Mouse (Mus musculus): Measurements from ENCODE around the gene Mmp24. TPM values are rescaled to one million over a fixed set of nuclear protein-coding genes. Genes with fewer than 3 reads are reported as not detected.

Mmp24 gene
- polyA plus RNA-seq, 1 experiment from 2014 or later, result 0.07 TPM

DNA sequence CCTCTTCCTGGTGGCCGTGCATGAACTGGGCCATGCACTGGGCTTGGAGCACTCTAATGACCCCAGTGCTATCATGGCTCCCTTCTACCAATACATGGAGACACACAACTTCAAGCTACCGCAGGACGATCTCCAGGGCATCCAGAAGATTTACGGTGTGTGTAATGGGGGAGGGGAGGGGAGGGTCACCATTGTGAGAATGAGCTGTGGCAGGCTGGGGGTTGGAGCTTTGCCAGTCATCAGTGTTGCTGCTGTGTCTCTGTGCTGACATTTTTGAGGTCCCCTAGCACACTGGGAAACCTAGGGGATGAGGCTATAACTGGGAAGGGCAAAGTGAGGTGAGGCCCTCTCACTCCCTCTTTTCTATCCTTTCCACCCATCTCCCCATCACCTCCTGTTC is 32.3 kb downstream of the Mmp24 start:
- ATAC-seq (ENCODE audit: low FRiP score, low TSS enrichment), result no peak
- Histone ChIP-seq H3K9ac (replicated peaks; ENCODE audit: low read length) (no peak overlapping the region), H3K27me3 (ENCODE audit: insufficient read depth, low read length) (no peaks in the 10 kb centered on the region), H3K9me3 (ENCODE audit: low read length) (peaks cover 3% of the 10 kb centered on the region; the same call in 1 of the 2 replicates), H3K4me1 (ENCODE audit: insufficient read depth, low read length) (no peaks in the 10 kb centered on the region), H3K4me2 (replicated peaks; ENCODE audit: low read depth, low read length) (no peak overlapping the region), H3K27ac (ENCODE audit: low read length) (no peak overlapping the region), H3K4me3 (ENCODE audit: low read length) (no peak overlapping the region), H3K36me3 (ENCODE audit: insufficient read depth, low read length) (no peaks in the 10 kb centered on the region)
- WGBS, result 38% methylated on average over 4 of the region's 4 CpGs

DNA sequence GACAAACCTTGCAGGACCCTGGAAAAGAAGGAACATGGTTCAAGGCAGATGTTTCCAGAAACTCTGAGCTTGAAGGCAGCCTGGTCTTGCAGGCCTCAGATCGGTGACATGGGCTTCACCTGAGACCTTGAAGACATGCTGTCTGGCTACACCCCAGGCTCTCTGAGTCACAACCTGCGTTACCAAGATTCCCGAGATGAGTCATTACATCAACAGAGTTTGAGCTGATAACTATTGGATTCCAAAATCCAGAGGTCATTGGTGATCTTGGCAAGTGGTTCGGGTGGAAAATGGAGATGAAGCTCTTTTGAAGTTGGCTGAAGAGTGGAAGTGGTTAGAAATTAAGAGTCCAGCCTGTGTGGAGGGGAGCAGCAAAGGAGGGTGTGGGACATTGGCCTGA is 34.5 kb downstream of the Mmp24 start:
- H3K4me3 ChIP-seq (ENCODE audit: low read length), result no peak overlapping the region
- ATAC-seq (ENCODE audit: low FRiP score, low TSS enrichment), result no peak
- no peaks in the 10 kb centered on the region for H3K9me3 ChIP-seq (ENCODE audit: low read length)
- no peaks in the 10 kb centered on the region for H3K4me1 ChIP-seq (ENCODE audit: insufficient read depth, low read length)
- H3K27ac ChIP-seq (ENCODE audit: low read length), result no peak overlapping the region
- 91% methylated on average over 4 of the region's 4 CpGs for WGBS
- H3K27me3 ChIP-seq (ENCODE audit: insufficient read depth, low read length), result no peaks in the 10 kb centered on the region
- H3K36me3 ChIP-seq (ENCODE audit: insufficient read depth, low read length), result no peaks in the 10 kb centered on the region
- H3K4me2 ChIP-seq (replicated peaks; ENCODE audit: low read depth, low read length), result no peak overlapping the region
- H3K9ac ChIP-seq (replicated peaks; ENCODE audit: low read length), result no peak overlapping the region

DNA sequence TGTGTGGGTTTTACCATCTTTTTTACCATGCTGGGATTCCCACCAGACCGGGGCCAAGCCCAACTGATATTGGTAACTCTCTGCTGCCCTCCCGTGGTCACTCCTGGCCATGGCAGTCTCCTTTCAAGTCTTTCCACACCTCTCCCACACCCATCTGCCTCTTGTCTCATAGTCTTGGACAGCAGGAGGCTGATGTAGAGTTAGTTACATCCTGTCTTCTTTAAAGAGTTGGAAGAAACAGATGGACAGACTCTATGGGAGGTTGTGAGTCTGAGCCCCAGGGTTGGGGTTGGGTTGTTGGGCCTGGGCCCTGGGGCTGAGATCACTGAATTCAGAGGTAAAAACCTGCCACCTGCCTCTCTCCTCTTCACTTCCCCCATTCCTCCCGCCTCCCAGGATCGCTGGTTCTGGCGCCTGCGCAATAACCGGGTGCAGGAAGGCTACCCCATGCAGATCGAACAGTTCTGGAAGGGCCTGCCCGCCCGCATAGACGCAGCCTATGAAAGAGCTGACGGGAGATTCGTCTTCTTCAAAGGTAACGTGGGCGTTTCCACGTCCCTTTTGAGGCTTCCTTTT is 36.8 kb downstream of the Mmp24 start:
- Histone ChIP-seq H3K27ac (ENCODE audit: low read length) (no peak overlapping the region), H3K4me2 (replicated peaks; ENCODE audit: low read depth, low read length) (no peak overlapping the region), H3K27me3 (ENCODE audit: insufficient read depth, low read length) (no peaks in the 10 kb centered on the region), H3K4me3 (ENCODE audit: low read length) (no peak overlapping the region), H3K9me3 (ENCODE audit: low read length) (no peaks in the 10 kb centered on the region), H3K9ac (replicated peaks; ENCODE audit: low read length) (no peak overlapping the region), H3K36me3 (ENCODE audit: insufficient read depth, low read length) (no peaks in the 10 kb centered on the region), H3K4me1 (ENCODE audit: insufficient read depth, low read length) (no peaks in the 10 kb centered on the region)
- no peak for ATAC-seq (ENCODE audit: low FRiP score, low TSS enrichment)
- 37% methylated on average over 16 of the region's 16 CpGs for WGBS

DNA sequence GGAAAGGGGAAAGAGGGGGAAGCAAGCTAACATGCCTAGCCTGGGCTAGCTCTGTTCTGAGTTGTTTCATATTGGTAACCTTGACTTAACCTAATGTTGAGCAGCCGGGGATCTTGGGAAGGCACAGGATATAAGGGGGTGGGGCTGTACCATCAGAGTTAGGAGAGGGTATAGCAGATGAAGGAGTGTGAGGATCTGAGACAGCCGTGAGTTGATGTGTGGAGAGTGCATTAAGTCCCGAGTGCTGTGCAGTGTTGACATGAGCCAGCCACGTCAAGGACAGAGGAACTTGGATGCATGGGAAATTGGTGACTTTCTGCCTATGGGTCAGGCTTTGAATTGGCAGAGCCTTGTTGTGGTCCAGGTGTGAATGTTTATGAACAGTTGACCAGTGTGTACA is 37.5 kb downstream of the Mmp24 start:
- ATAC-seq (ENCODE audit: low FRiP score, low TSS enrichment), result no peak
- no peaks in the 10 kb centered on the region for H3K36me3 ChIP-seq (ENCODE audit: insufficient read depth, low read length)
- H3K4me2 ChIP-seq (replicated peaks; ENCODE audit: low read depth, low read length), result no peak overlapping the region
- H3K4me1 ChIP-seq (ENCODE audit: insufficient read depth, low read length), result no peaks in the 10 kb centered on the region
- H3K27ac ChIP-seq (ENCODE audit: low read length), result no peak overlapping the region
- H3K4me3 ChIP-seq (ENCODE audit: low read length), result no peak overlapping the region
- H3K9me3 ChIP-seq (ENCODE audit: low read length), result no peaks in the 10 kb centered on the region
- H3K9ac ChIP-seq (replicated peaks; ENCODE audit: low read length), result no peak overlapping the region
- WGBS, result 80% methylated on average over 4 of the region's 4 CpGs
- H3K27me3 ChIP-seq (ENCODE audit: insufficient read depth, low read length), result no peaks in the 10 kb centered on the region

DNA sequence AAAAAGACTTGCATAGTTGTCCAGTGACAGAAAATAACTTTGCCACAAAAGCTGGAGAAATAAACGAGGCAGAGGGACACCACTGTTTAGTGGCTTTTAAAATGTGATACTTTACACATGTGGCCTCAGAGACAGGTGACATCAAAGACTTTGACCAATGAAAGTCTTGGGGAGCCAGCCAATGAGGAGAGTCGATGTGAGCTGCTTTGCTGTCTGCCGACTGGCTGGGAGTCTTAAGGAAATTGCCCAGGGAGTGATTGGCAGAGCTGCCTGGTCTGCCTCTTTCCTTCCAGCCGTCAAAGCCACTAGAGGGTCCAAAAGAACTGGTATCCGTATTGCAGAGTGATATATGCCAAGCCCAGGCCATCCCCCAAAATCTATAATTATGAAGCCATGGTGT is 39.7 kb downstream of the Mmp24 start:
- no peak overlapping the region for H3K4me3 ChIP-seq (ENCODE audit: low read length)
- H3K4me2 ChIP-seq (replicated peaks; ENCODE audit: low read depth, low read length), result no peak overlapping the region
- H3K36me3 ChIP-seq (ENCODE audit: insufficient read depth, low read length), result no peaks in the 10 kb centered on the region
- no peaks in the 10 kb centered on the region for H3K27me3 ChIP-seq (ENCODE audit: insufficient read depth, low read length)
- H3K4me1 ChIP-seq (ENCODE audit: insufficient read depth, low read length), result peaks cover 11% of the 10 kb centered on the region
- H3K9ac ChIP-seq (replicated peaks; ENCODE audit: low read length), result no peak overlapping the region
- H3K9me3 ChIP-seq (ENCODE audit: low read length), result no peaks in the 10 kb centered on the region
- no peak overlapping the region for H3K27ac ChIP-seq (ENCODE audit: low read length)
- WGBS, result 18% methylated on average over 5 of the region's 5 CpGs
- ATAC-seq (ENCODE audit: low FRiP score, low TSS enrichment), result no peak

DNA sequence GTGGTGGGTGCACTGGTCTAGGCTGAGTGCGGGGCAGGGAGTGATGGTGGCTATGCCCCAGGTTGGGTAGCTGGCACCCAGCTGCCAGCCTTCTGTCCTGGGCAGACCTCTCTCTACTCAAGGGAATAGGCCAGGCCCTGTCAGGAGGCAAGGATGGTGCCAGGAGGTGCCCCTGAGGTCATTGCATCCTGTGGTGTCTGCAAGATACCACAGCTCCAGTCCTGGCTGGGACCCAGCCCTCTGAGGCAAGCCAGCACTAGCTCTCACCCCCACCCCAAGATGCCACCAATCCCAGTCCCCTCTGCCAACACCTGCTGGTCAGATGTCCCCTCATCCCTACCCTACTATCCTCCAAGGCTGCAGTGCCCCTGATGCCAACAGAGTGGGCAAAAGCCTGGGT is 41.0 kb downstream of the Mmp24 start:
- H3K9ac ChIP-seq (replicated peaks; ENCODE audit: low read length), result no peak overlapping the region

DNA sequence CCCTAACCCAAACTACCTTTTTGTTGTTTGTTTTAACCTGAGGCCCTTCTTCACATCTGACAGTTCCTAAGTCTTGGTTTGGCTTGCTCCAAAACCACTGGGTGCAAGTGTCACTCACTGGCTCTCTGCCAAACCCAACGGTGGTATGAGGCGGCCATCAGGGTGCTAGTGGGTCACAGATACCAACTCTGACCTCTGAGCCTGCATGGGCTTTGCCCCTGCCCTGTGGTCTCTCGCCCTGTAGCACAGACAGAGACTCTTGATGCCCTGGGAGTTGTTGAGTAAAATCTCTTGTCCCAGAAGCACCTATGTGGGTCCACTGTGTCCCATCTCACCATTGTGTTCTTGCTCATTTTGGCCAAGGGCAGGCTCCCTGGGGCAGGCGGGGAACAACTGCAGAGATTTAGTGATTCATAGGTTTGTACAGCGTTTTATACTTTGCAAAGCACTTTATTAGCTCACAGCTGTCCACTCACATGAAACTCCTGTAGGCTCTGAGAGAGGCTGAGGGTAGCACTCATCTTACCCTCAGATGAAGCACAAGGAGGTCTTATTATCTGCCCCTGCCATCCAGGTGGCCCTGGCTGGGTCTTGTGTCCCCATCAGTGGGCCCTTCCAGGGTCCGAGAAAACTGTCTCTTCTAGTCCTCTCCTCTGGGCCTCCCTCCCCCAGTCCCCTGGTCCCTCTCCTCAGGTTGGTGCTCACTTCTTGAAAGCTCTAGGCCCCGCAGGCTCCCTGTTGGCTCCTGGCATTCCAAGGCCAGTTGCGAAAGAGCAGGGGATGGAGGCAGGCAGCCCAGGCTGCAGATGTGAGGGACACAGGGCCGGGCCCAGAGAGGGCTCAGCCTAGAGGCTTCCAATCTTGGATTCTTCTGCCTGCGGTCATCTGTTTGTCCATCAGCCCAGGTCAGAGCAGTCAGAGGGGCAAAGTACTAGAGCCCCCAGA is 42.4 kb downstream of the Mmp24 start:
- no peak overlapping the region for H3K27ac ChIP-seq (ENCODE audit: low read length)
- no peaks in the 10 kb centered on the region for H3K9me3 ChIP-seq (ENCODE audit: low read length)
- H3K4me1 ChIP-seq (ENCODE audit: insufficient read depth, low read length), result peaks cover 11% of the 10 kb centered on the region
- peaks cover 25% of the 10 kb centered on the region for H3K36me3 ChIP-seq (ENCODE audit: insufficient read depth, low read length)
- 77% methylated on average over 10 of the region's 10 CpGs for WGBS
- no peaks in the 10 kb centered on the region for H3K27me3 ChIP-seq (ENCODE audit: insufficient read depth, low read length)
- H3K4me2 ChIP-seq (replicated peaks; ENCODE audit: low read depth, low read length), result no peak overlapping the region
- H3K9ac ChIP-seq (replicated peaks; ENCODE audit: low read length), result no peak overlapping the region
- ATAC-seq (ENCODE audit: low FRiP score, low TSS enrichment), result no peak
- H3K4me3 ChIP-seq (ENCODE audit: low read length), result no peak overlapping the region

More for the DNA sequence above, 41.0 kb downstream of the Mmp24 start:
- no peak overlapping the region for H3K4me2 ChIP-seq (replicated peaks; ENCODE audit: low read depth, low read length)
- H3K4me1 ChIP-seq (ENCODE audit: insufficient read depth, low read length), result peaks cover 11% of the 10 kb centered on the region
- no peaks in the 10 kb centered on the region for H3K27me3 ChIP-seq (ENCODE audit: insufficient read depth, low read length)
- ATAC-seq (ENCODE audit: low FRiP score, low TSS enrichment), result no peak
- H3K27ac ChIP-seq (ENCODE audit: low read length), result no peak overlapping the region
- peaks cover 13% of the 10 kb centered on the region for H3K36me3 ChIP-seq (ENCODE audit: insufficient read depth, low read length)
- H3K4me3 ChIP-seq (ENCODE audit: low read length), result no peak overlapping the region
- WGBS, result 100% methylated on average over 1 of the region's 1 CpGs
- no peaks in the 10 kb centered on the region for H3K9me3 ChIP-seq (ENCODE audit: low read length)

DNA sequence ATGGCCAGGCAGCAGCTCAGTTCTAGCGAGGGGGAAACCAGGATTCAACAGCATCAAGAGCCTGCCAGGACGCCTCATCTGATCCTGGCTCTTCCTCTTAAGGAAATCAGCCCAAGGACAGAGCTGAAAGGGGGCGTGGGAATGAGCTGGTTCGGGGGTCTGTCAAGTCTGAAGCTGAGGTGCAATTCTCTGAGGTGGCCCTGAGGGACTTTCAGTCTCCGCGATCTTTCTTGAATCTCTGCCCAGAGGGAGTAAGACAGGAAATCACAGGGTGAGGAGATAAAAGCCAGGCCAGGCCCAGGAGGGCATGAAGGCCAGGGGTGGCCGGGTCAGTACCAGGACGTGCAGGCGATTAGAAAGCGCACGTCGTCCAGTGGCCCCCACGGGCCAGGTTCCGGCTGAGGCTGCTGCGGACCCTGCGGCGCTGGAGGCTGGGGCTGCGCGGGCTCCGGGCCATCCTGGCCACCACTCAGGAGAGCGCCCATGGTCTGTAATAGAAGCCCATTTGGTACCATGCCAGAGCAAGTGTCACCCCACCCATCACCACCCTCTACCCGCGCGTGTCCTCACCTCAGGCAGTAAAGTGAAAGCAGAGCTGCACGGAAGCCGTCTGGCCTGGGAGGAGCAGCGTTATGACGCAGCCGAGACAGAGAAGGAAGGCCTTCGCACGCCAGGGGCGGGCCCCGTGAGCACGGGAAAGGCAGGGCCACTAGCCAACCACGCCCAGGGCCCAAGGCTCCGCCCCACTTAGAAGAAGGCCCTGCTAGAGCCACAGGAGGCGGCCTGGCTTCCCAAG is 43.7 kb downstream of the Mmp24 start:
- peak overlapping the region; percentile 93 for H3K4me2 ChIP-seq (replicated peaks; ENCODE audit: low read depth, low read length)
- no peaks in the 10 kb centered on the region for H3K9me3 ChIP-seq (ENCODE audit: low read length)
- peaks cover 11% of the 10 kb centered on the region for H3K4me1 ChIP-seq (ENCODE audit: insufficient read depth, low read length)
- peak overlapping the region; percentile 66 for H3K27ac ChIP-seq (ENCODE audit: low read length)
- H3K9ac ChIP-seq (replicated peaks; ENCODE audit: low read length), result peak overlapping the region; percentile 85
- H3K27me3 ChIP-seq (ENCODE audit: insufficient read depth, low read length), result no peaks in the 10 kb centered on the region
- under 1% methylated on average over 37 of the region's 37 CpGs for WGBS
- peak; percentile 98 for ATAC-seq (ENCODE audit: low FRiP score, low TSS enrichment)
- peak overlapping the region; percentile 78 for H3K4me3 ChIP-seq (ENCODE audit: low read length)
- peaks cover 37% of the 10 kb centered on the region for H3K36me3 ChIP-seq (ENCODE audit: insufficient read depth, low read length)

DNA sequence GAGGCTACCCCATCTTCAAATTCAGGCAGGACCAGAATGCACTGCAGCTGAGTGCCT is 44.1 kb downstream of the Mmp24 start, which contains the start of gene BC029722:
BC029722 (minus strand) TSS at position 35 of the 57 bp plus-strand sequence.
- H3K27ac ChIP-seq (ENCODE audit: low read length), result peak within 1 kb of the TSS; percentile 66
- peaks cover 11% of the 10 kb centered on the region for H3K4me1 ChIP-seq (ENCODE audit: insufficient read depth, low read length)
- H3K4me3 ChIP-seq (ENCODE audit: low read length), result peak within 1 kb of the TSS; percentile 78
- H3K4me2 ChIP-seq (replicated peaks; ENCODE audit: low read depth, low read length), result peak within 1 kb of the TSS; percentile 93
- H3K9me3 ChIP-seq (ENCODE audit: low read length), result no peaks in the 10 kb centered on the region
- no peaks in the 10 kb centered on the region for H3K27me3 ChIP-seq (ENCODE audit: insufficient read depth, low read length)
- no peak for ATAC-seq (ENCODE audit: low FRiP score, low TSS enrichment)
- H3K36me3 ChIP-seq (ENCODE audit: insufficient read depth, low read length), result peaks cover 41% of the 10 kb centered on the region
- peak within 1 kb of the TSS; percentile 85 for H3K9ac ChIP-seq (replicated peaks; ENCODE audit: low read length)
